Mouse (Mus musculus) naive thymus-derived CD4-positive, alpha-beta T cell, adult 5 months (primary cell): ENCODE measurements around the gene Ms4a1. TPM values are rescaled to one million over a fixed set of nuclear protein-coding genes. Genes with fewer than 3 reads are reported as not detected.

Experiments
- polyA plus RNA-seq: library from polyadenylated mRNA; unstranded; fragments of 100-300 nt; shearing (Covaris generic); gene quantifications from one replicate; pipeline ENCODE4 v1.2.1, GENCODE M21; 2017

Ms4a1 gene
- not detected for polyA plus RNA-seq

GRCm38 (mm10) chr19:11266052-11266845 lies at the start of gene Ms4a1:
Gene Ms4a1, minus strand, starts transcription at chr19:11266241.

DNA sequence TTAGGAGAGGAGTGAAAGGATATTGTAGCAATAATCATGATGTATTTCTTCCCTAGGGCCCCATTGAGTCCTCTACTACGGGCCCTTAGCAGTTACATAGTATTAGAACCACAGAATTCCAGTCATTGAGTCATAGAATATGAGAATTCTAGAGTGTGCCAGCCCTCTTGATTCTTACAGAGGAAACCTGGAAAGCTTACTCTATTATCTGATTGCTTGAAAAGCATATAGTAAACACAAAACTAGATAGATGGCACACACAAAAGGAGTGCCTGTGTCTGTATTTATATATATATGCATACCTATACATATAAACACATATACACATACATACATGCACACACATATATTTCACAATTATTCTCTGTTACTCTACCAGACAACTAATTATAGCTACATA lies 48.3 kb upstream of the Ms4a1 start, which contains the start of gene Ms4a14:
Ms4a14 (minus strand) TSS at position 101 of the 400 bp plus-strand sequence.

GRCm38 (mm10) chr19:11283773-11284172 lies 17.7 kb upstream of the Ms4a1 start, which contains the start of gene Ms4a5:
Gene Ms4a5, minus strand, starts transcription at chr19:11283873.

GRCm38 (mm10) chr19:11232348-11232747 lies 33.7 kb downstream of the Ms4a1 start, which contains the start of gene Ms4a12:
Gene Ms4a12, minus strand, starts transcription at chr19:11232448.

Other genes with a start within 250 kb of the Ms4a1 start
- not detected for gene Ms4a18, start 248.2 kb downstream of the Ms4a1 start, polyA plus RNA-seq
- not detected for gene Ms4a8a, start 185.1 kb downstream of the Ms4a1 start, polyA plus RNA-seq
- not detected for gene 1700017D01Rik, start 135.4 kb downstream of the Ms4a1 start, polyA plus RNA-seq
- not detected for gene 1700025F22Rik, start 100.9 kb downstream of the Ms4a1 start, polyA plus RNA-seq
- gene Ms4a13, start 69.5 kb downstream of the Ms4a1 start, polyA plus RNA-seq = not detected
- gene Ms4a12, start 33.8 kb downstream of the Ms4a1 start, polyA plus RNA-seq = not detected
- not detected for gene Ms4a5, start 17.6 kb upstream of the Ms4a1 start, polyA plus RNA-seq
- not detected for gene Ms4a14, start 48.2 kb upstream of the Ms4a1 start, polyA plus RNA-seq
- gene Ms4a7, start 69.9 kb upstream of the Ms4a1 start, polyA plus RNA-seq = not detected
- 1.6 TPM for gene Ms4a4a, start 109.3 kb upstream of the Ms4a1 start, polyA plus RNA-seq
- gene Ms4a4c, start 138.5 kb upstream of the Ms4a1 start, polyA plus RNA-seq = 21.3 TPM
- 1,590 TPM for gene Ms4a4b, start 177.3 kb upstream of the Ms4a1 start, polyA plus RNA-seq
- 9.9 TPM for gene Ms4a6c, start 203.1 kb upstream of the Ms4a1 start, polyA plus RNA-seq
- 643 TPM for gene Gm8369, start 219.7 kb upstream of the Ms4a1 start, polyA plus RNA-seq